Mouse (Mus musculus) megakaryocyte, embryonic 14.5 days (primary cell): ENCODE results near the gene Olfr1366. TPM values are rescaled to one million over a fixed set of nuclear protein-coding genes. Genes with fewer than 3 reads are reported as not detected.
"Not testable (repeated sequence)": the region's sequence is repeated elsewhere in the genome, so short reads cannot be mapped to it uniquely, and the experiment has no call there.

Experiments
- H3K27me3 ChIP-seq: replicated peaks from 2 replicates; pipeline ENCODE3; 2012; ENCODE audit warnings: inconsistent platforms
- H3K36me3 ChIP-seq: replicated peaks from 2 replicates; pipeline ENCODE3; 2012; ENCODE audit warnings: low read length, inconsistent platforms, mixed read lengths
- H3K4me1 ChIP-seq: 2 replicates; pipeline ENCODE4 v1.6.1; 2012; ENCODE audit warnings: inconsistent platforms
- H3K4me3 ChIP-seq: replicated peaks from 2 replicates; pipeline ENCODE3; 2012; ENCODE audit warnings: moderate library complexity, mild to moderate bottlenecking, inconsistent platforms
- H3K9me3 ChIP-seq: 2 replicates; pipeline ENCODE4 v1.6.1; 2012; ENCODE audit warnings: inconsistent platforms
- FLI1 ChIP-seq: IDR thresholded peaks from 2 replicates; pipeline ENCODE4 v1.6.1; 2012; ENCODE audit warnings: low read length, inconsistent platforms, mixed read lengths
- GATA1 ChIP-seq: IDR thresholded peaks from 3 replicates; pipeline ENCODE4 v1.6.1; 2012; ENCODE audit warnings: mixed read lengths, low read length, inconsistent platforms, borderline replicate concordance
- polyA plus RNA-seq: library from polyadenylated mRNA; stranded (reverse); fragments of >175 nt; gene quantifications from 2 replicates; pipeline ENCODE4 v1.2.3, GENCODE M21; 2012; ENCODE audit warnings: low replicate concordance; ENCODE audit not compliant: insufficient read depth

Olfr1366 gene
- polyA plus RNA-seq, result not detected in 2 replicates

DNA sequence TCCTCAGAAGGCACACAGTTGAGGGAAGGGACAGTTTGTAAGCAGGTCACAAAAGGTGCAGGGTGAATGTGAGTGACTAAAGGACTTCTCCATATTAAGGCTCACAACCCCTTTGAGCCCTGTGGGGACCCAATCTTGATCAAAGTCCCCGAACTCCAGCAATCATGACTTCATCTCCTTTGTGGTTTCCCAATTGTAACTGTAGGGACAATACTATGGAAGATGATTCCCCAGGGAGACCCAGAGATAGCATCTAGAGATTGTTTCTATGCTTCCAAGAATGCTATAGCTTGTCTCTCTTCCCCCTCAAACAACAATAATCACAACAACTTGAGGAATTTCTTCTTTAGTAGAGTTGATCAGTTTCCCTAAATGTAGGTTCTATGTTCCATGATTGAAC, at the start of gene Olfr1366:
Gene Olfr1366, minus strand, starts transcription at position 101 of the 400 bp plus-strand sequence.
- Histone ChIP-seq H3K9me3 (no peaks in the 10 kb centered on the region), H3K27me3 (peaks cover 8% of the 10 kb centered on the region), H3K4me3 (no peak within 1 kb of the TSS), H3K36me3 (no peaks in the 10 kb centered on the region), H3K4me1 (no peaks in the 10 kb centered on the region)
- no peak for TF ChIP-seq GATA1
- no peak for TF ChIP-seq FLI1

GRCm38 (mm10) chr13:21591618-21592017, 49.0 kb upstream of the Olfr1366 start:
- TF ChIP-seq FLI1, result no peak
- TF ChIP-seq GATA1, result no peak
- Histone ChIP-seq H3K27me3 (no peaks in the 10 kb centered on the region), H3K9me3 (no peaks in the 10 kb centered on the region), H3K4me3 (peak overlapping the region; percentile 1), H3K36me3 (no peaks in the 10 kb centered on the region), H3K4me1 (no peaks in the 10 kb centered on the region; the same call in 1 of the 2 replicates)

DNA sequence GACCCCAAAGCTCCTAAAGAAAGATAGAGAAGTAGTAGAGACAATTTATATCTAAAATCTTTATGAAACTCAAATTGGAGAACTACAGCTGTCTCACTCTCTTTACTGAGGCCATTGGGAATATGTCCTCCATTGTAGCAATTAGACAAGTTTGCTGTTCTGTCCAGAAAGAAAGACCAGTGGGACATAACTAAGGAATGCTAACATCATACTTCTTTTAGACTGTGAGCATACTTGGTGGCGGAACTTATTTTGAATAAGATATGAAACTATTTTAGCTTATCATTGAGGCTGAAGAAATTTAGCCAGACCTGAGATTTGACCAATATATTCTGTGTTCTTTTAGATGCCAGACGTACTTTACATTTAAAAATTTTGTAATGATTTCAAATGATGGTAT, 39.1 kb upstream of the Olfr1366 start, which contains the start of gene Olfr1364:
Gene Olfr1364, minus strand, starts transcription at position 101 of the 400 bp plus-strand sequence.
- H3K36me3 ChIP-seq, result no peaks in the 10 kb centered on the region
- no peak within 1 kb of the TSS for H3K4me3 ChIP-seq
- peaks cover 4% of the 10 kb centered on the region; the same call in 1 of the 2 replicates for H3K4me1 ChIP-seq
- no peaks in the 10 kb centered on the region for H3K27me3 ChIP-seq
- no peaks in the 10 kb centered on the region for H3K9me3 ChIP-seq
- TF ChIP-seq FLI1, result no peak
- TF ChIP-seq GATA1, result no peak

DNA sequence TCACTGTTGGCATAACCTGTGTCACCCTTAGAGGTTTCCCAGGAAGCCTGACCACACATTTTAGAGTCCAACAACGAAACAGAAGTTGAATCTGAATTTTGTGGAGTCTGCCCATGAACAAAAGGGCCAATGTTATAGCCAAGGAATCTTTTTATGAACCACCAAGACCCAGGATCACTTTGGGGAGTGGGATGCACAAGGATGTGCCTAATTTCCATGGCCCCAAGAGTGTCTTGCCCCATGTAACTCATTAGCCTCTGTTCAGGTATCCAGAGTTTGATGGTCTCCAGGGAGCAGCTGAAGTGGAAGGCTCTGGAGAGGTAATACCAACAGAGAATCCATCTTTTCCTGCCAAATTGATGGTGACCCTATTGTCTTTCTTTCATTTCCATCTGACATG, 17.2 kb upstream of the Olfr1366 start, which contains the start of gene Olfr1535:
Gene Olfr1535, minus strand, starts transcription at position 101 of the 400 bp plus-strand sequence.
- no peaks in the 10 kb centered on the region for H3K36me3 ChIP-seq
- no peak for TF ChIP-seq GATA1
- no peak for TF ChIP-seq FLI1
- no peaks in the 10 kb centered on the region for H3K4me1 ChIP-seq
- no peaks in the 10 kb centered on the region for H3K27me3 ChIP-seq
- H3K4me3 ChIP-seq, result no peak within 1 kb of the TSS
- no peaks in the 10 kb centered on the region for H3K9me3 ChIP-seq

DNA sequence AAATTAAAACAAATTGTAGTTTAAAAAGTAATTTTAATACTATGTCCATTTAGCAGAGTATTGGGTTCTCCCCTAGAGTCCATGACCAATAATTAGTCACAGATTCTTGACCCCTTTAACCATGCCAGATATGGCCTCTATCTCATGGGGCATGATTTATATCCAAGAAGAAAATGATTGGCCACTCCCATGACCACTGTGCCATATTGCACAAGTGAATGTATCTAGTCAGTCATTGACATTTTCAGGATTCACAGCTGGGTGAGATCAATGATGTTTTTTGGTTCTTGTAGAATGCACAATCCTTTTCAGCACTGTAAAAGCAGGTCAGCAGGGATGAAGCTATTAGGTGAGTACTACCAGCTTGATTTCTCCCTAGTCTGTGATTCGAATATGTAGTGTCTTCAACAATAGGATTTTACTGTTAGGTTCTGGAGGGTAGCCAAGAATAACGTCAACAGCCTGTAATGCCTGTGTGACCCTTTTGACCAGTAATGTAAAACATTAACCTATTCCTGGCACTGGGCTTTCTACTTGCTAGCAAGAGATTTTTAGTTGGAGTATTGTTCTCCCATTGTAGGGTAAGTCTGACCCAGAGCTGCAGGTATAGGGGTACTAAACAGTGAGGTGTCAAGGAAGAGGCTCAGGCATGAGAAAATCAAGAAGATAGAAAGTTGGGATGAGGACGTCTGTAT, 8.0 kb upstream of the Olfr1366 start:
- H3K4me3 ChIP-seq, result no peak overlapping the region
- TF ChIP-seq GATA1 (no peak), FLI1 (no peak)
- H3K36me3 ChIP-seq, result no peaks in the 10 kb centered on the region
- H3K4me1 ChIP-seq, result no peaks in the 10 kb centered on the region
- H3K27me3 ChIP-seq, result no peaks in the 10 kb centered on the region
- H3K9me3 ChIP-seq, result no peaks in the 10 kb centered on the region

GRCm38 (mm10) chr13:21549487-21549886, 6.9 kb upstream of the Olfr1366 start:
- no peaks in the 10 kb centered on the region for H3K4me1 ChIP-seq
- H3K4me3 ChIP-seq, result no peak overlapping the region
- no peaks in the 10 kb centered on the region for H3K36me3 ChIP-seq
- H3K9me3 ChIP-seq, result no peaks in the 10 kb centered on the region
- no peaks in the 10 kb centered on the region for H3K27me3 ChIP-seq
- no peak for TF ChIP-seq FLI1
- TF ChIP-seq GATA1, result no peak

- H3K9me3 ChIP-seq, result no peaks in the 10 kb centered on the region
- TF ChIP-seq FLI1 (0 out of 2 replicates have a peak, but pooled peaks have one; percentile 15), GATA1 (no peak)
- H3K27me3 ChIP-seq, result peaks cover 1% of the 10 kb centered on the region
These were observed 11.8 kb downstream of the Olfr1366 start, which contains the start of gene Zkscan8 for GRCm38 (mm10) chr13:21530781-21531201. Zkscan8 (minus strand) TSS chr13:21531120.

DNA sequence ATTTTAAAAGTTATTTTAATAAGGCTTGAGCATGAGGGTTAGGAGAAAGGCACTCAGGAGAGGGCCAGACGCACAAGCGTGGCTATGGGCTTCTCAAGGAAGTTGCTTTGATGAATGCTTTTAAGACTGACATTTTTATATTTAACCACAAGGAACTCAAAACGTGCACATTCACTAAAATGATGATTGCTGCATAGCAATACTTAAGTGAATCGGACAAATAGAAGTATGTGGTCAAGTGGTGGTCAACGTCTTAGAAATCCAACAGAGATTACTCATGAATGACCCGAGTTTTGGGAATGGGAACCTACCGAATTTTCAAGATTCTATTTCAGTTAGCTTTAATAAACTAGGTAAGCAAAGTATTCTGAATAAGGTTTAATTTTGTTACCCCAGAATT, 12.5 kb downstream of the Olfr1366 start:
- H3K36me3 ChIP-seq, result peaks cover 21% of the 10 kb centered on the region
- H3K4me1 ChIP-seq, result peaks cover 10% of the 10 kb centered on the region
- no peaks in the 10 kb centered on the region for H3K9me3 ChIP-seq
- H3K4me3 ChIP-seq, result peak overlapping the region; percentile 92
- TF ChIP-seq FLI1 (no peak), GATA1 (no peak)
- peaks cover 1% of the 10 kb centered on the region for H3K27me3 ChIP-seq

More at GRCm38 (mm10) chr13:21530781-21531201, 11.8 kb downstream of the Olfr1366 start, which contains the start of gene Zkscan8:
- Histone ChIP-seq H3K4me1 (peaks cover 10% of the 10 kb centered on the region), H3K4me3 (peak within 1 kb of the TSS; percentile 92), H3K36me3 (peaks cover 15% of the 10 kb centered on the region)

DNA sequence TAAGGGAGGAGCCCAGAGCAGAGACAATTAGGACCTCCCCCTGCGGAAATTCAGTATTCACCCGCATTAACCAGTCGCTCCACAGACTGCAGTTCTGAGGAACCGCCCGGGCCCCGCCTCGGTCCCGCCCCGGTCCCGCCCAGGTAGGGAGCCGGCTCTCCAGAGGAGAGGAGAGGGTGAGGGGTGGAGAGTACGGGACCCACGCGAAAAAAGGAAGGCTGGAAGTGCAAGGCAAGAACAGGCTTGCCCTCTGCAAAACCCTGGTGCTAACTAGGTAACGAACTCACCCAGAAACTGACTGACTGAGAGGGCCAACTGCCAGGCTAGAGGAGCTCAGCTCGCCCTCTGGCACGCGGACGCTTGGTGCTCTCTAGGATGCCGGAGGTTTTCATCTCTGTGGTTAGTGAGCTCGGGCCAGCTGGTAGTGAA, 36.4 kb downstream of the Olfr1366 start:
- no peaks in the 10 kb centered on the region for H3K27me3 ChIP-seq
- TF ChIP-seq GATA1 (no peak), FLI1 (no peak)
- H3K4me1 ChIP-seq, result peaks cover 22% of the 10 kb centered on the region
- H3K9me3 ChIP-seq, result no peaks in the 10 kb centered on the region
- peak overlapping the region; percentile 92 for H3K4me3 ChIP-seq
- no peaks in the 10 kb centered on the region for H3K36me3 ChIP-seq

DNA sequence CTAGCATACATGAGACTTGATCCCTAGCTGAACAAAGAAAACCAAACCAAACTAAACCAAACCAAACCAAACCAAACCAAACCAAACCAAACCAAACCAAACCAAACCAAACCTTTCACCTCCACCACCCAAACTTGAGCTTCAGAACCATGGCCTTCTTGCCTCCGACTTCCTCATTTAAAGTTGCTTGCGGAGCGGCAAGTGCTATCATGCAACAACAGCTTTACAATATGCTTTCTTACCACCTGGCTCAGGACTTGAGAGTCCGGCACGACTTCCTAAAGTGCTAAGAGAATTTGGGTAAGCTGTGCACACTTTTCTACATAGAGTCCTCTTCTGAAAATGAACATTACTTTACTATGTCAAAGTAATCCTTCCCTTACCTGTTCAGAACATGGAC, 40.3 kb downstream of the Olfr1366 start:
- Histone ChIP-seq H3K4me3 (no peak overlapping the region), H3K27me3 (no peaks in the 10 kb centered on the region), H3K9me3 (no peaks in the 10 kb centered on the region), H3K4me1 (peaks cover 4% of the 10 kb centered on the region; the same call in 1 of the 2 replicates), H3K36me3 (no peaks in the 10 kb centered on the region)
- no peak for TF ChIP-seq GATA1
- no peak for TF ChIP-seq FLI1

- H3K27me3 ChIP-seq, H3K9me3 ChIP-seq, H3K36me3 ChIP-seq, H3K4me1 ChIP-seq, H3K4me3 ChIP-seq: not testable (repeated sequence)
These were observed 41.4 kb downstream of the Olfr1366 start, which contains the start of gene Gm11273 for GRCm38 (mm10) chr13:21501182-21501581. Gm11273 (minus strand) TSS chr13:21501418.
